Mouse (Mus musculus): ENCODE data around the gene Hoxa6. TPM values are rescaled to one million over a fixed set of nuclear protein-coding genes. Genes with fewer than 3 reads are reported as not detected.

Gene Hoxa6
- total and polyA plus RNA-seq, 3 experiments: 0.58 to 2.2 (median 2.1) TPM

DNA sequence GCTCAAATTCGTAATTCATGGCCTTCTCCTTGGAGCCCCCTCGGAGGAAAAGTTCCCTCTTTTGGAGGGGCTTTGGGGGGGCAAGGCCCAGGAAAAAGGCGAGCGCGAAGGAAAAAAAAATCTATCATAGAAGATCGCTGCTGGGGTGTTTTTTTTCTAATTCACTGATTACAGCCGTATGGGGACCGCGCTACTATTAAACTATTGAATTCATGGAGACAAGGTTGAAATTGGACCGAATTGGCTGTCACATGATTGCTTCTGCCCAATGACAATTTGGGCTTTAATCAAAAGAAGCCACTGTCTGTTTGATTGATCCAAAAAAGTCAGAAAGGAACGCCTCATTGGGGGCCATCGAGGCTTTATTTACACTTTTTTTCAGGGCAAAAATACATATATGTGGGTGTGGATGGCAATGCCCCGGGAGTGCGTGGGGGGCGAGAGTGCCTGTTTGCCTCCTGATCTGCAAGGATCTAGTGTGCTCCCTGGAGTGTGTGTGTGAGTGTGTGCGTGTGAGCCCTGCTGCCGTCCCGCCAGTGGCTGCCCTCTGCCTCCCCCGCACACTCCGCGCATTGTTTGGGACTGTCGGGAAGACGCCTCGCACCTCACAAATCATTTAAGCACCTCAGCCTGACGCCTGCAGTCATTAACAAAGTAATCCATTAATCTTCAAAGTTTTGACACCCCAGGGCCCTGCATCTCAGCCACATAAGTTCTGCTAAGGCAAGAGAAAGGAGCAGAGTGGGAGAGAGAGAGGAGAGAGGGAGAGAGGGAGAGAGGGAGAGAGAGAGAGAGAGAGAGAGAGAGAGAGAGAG, 43.7 kb downstream of the Hoxa6 start, which contains the start of gene Hoxa2:
TSS of gene Hoxa2 (minus strand) at position 206 of the 815 bp plus-strand sequence.
- H3K9me3 ChIP-seq (replicated peaks; ENCODE audit: low read length): no peaks in the 10 kb centered on the region
- no peaks in the 10 kb centered on the region; the same call in 1 of the 2 replicates for H3K79me2 ChIP-seq (replicated peaks; ENCODE audit: control insufficient read depth, extremely low read depth, insufficient read depth, poor library complexity, severe bottlenecking)
- H3K4me1 ChIP-seq (ENCODE audit: control insufficient read depth in 1 of 2, insufficient read depth in 2 of 2): peaks cover 0 to 10% of the 10 kb centered on the region in 2 experiments; a peak in 2 of 4 replicates
- no peak within 1 kb of the TSS for H3K9ac ChIP-seq (ENCODE audit: insufficient read depth, low read depth)
- dilution Hi-C loops (cut with MboI; ENCODE audit: extremely low pct_ligation_motif_present, extremely low pct_unique_long_range_greater_than_20kb, low sequenced_read_pairs) (no loop called here), in situ Hi-C loops (cut with MboI; ENCODE audit: low pct_ligation_motif_present, low pct_unique_long_range_greater_than_20kb, low sequenced_read_pairs) (no loop called here)
- peaks cover 6 to 48% of the 10 kb centered on the region in 2 experiments for H3K36me3 ChIP-seq (replicated peaks in 1 of 2; ENCODE audit: control insufficient read depth in 1 of 2, insufficient read depth in 1 of 2, low read length in 1 of 2)
- TF ChIP-seq ZKSCAN1 (IDR thresholded peaks at IDR 0.05; ENCODE audit: borderline replicate concordance, low read depth, low read length) (no peak), SIN3A (IDR thresholded peaks at IDR 0.05; ENCODE audit: low read length) (no peak), RAD21 (IDR thresholded peaks at IDR 0.05; ENCODE audit: low read depth, low read length) (no peak), BHLHE40 (IDR thresholded peaks at IDR 0.05; ENCODE audit: low read depth, low read length) (no peak), POLR2AphosphoS2 (IDR thresholded peaks at IDR 0.05; ENCODE audit: low read depth, low read length) (no peak), HCFC1 (IDR thresholded peaks at IDR 0.05; ENCODE audit: low read depth, low read length) (no peak), ELF1 (IDR thresholded peaks at IDR 0.05; ENCODE audit: low read depth, low read length) (no peak), CHD1 (IDR thresholded peaks at IDR 0.05; ENCODE audit: low read depth, low read length) (no peak), PAX5 (IDR thresholded peaks at IDR 0.05; ENCODE audit: low read length) (no peak), ZC3H11A (IDR thresholded peaks at IDR 0.05; ENCODE audit: low read depth, low read length) (no peak)
- no peak within 1 kb of the TSS for H3K27ac ChIP-seq (ENCODE audit: insufficient read depth, low read depth)
- H3K4me3 ChIP-seq (replicated peaks in 1 of 3; ENCODE audit: low read depth in 2 of 3, low read length in 2 of 3, poor library complexity in 1 of 3): no peak within 1 kb of the TSS
- no peak within 1 kb of the TSS for H3K4me2 ChIP-seq (ENCODE audit: insufficient read depth, low read depth, poor library complexity, severe bottlenecking)
- DNase-seq (ENCODE audit: extremely low read depth): no peak
- no peaks in the 10 kb centered on the region for H3K27me3 ChIP-seq (replicated peaks)

DNA sequence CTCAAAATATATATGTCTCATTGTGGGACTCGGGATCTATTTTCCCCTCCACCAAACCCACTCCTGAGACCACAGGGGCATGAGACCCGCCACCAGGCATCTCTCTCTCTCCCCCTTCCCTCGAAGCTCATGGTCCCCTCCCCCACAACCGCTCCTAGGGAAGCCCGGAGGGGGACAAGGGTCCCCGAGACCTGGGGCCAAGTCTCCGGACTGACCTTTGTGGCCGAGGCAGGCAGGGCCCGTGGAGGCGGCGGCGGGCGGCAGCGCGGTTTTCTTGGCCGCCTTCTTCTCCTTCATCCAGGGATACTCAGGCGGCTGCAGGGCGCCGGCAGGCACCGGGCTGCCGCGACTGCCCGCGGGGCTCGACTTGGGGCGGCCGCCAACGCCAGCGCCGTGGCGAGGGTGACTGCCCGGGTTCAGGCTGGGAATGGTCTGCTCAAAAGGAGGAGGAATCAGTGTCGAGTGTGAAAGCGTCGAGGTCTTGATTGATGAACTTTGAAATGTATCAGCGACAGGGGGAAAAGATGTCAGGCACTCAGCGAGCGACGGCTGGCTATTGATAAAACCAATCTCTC, 44.4 kb downstream of the Hoxa6 start:
- H3K79me2 ChIP-seq (replicated peaks; ENCODE audit: control insufficient read depth, extremely low read depth, insufficient read depth, poor library complexity, severe bottlenecking): peaks cover 4% of the 10 kb centered on the region; the same call in 1 of the 2 replicates
- H3K9ac ChIP-seq (ENCODE audit: insufficient read depth, low read depth): no peak overlapping the region
- in situ Hi-C loops (cut with MboI; ENCODE audit: low pct_ligation_motif_present, low pct_unique_long_range_greater_than_20kb, low sequenced_read_pairs): no loop called here
- H3K4me2 ChIP-seq (ENCODE audit: insufficient read depth, low read depth, poor library complexity, severe bottlenecking): no peak overlapping the region
- DNase-seq (ENCODE audit: extremely low read depth): no peak
- H3K27ac ChIP-seq (ENCODE audit: insufficient read depth, low read depth): no peak overlapping the region
- H3K4me1 ChIP-seq (ENCODE audit: control insufficient read depth in 1 of 2, insufficient read depth in 2 of 2): peaks cover 0 to 10% of the 10 kb centered on the region in 2 experiments; a peak in 2 of 4 replicates
- no peak for TF ChIP-seq KAT2A (IDR thresholded peaks at IDR 0.05; ENCODE audit: insufficient replicate concordance, low read length)
- no peak for TF ChIP-seq ETS1 (conservative IDR thresholded peaks at IDR 0.05; ENCODE audit: low read depth, low read length)
- no peak for TF ChIP-seq NRF1 (IDR thresholded peaks at IDR 0.05; ENCODE audit: low read depth, low read length)
- TF ChIP-seq JUN (IDR thresholded peaks at IDR 0.05; ENCODE audit: insufficient read depth, low read depth, low read length): no peak
- no peak for TF ChIP-seq MEF2A (IDR thresholded peaks at IDR 0.05; ENCODE audit: borderline replicate concordance, low read depth, low read length)
- TF ChIP-seq HCFC1 (IDR thresholded peaks at IDR 0.05; ENCODE audit: low read depth, low read length): no peak
- no peak for TF ChIP-seq ZMIZ1 (IDR thresholded peaks at IDR 0.05; ENCODE audit: low read depth, low read length)
- no peak for TF ChIP-seq GABPA (IDR thresholded peaks at IDR 0.05; ENCODE audit: insufficient replicate concordance, low read depth, low read length)
- TF ChIP-seq MAZ (IDR thresholded peaks at IDR 0.05; ENCODE audit: low read depth, low read length): no peak
- TF ChIP-seq ZC3H11A (IDR thresholded peaks at IDR 0.05; ENCODE audit: low read depth, low read length): no peak
- no peak for TF ChIP-seq ZNF384 (IDR thresholded peaks at IDR 0.05; ENCODE audit: low read depth, low read length)
- TF ChIP-seq PAX5 (IDR thresholded peaks at IDR 0.05; ENCODE audit: low read length): no peak
- no peak for TF ChIP-seq POLR2A (IDR thresholded peaks at IDR 0.05; ENCODE audit: low read depth, low read length)
- dilution Hi-C loops (cut with MboI; ENCODE audit: extremely low pct_ligation_motif_present, extremely low pct_unique_long_range_greater_than_20kb, low sequenced_read_pairs): no loop called here
- H3K9me3 ChIP-seq (replicated peaks; ENCODE audit: low read length): no peaks in the 10 kb centered on the region
- peaks cover 6 to 46% of the 10 kb centered on the region in 2 experiments for H3K36me3 ChIP-seq (replicated peaks in 1 of 2; ENCODE audit: control insufficient read depth in 1 of 2, insufficient read depth in 1 of 2, low read length in 1 of 2)
- no peaks in the 10 kb centered on the region for H3K27me3 ChIP-seq (replicated peaks)
- no peak overlapping the region for H3K4me3 ChIP-seq (replicated peaks in 1 of 3; ENCODE audit: low read depth in 2 of 3, low read length in 2 of 3, poor library complexity in 1 of 3)

All from CH12.LX (cell line).